Mouse (Mus musculus) ES-Bruce4 (cell line): Measurements from ENCODE around the gene Gpc1.

Experiments
- CTCF ChIP-seq: IDR thresholded peaks from one replicate; pipeline ENCODE4 v1.8.1; 2011; ENCODE audit warnings: low read depth, low read length
- POLR2A ChIP-seq: IDR thresholded peaks from one replicate; pipeline ENCODE4 v1.8.1; 2011; ENCODE audit warnings: low read length; ENCODE audit not compliant: insufficient read depth

DNA sequence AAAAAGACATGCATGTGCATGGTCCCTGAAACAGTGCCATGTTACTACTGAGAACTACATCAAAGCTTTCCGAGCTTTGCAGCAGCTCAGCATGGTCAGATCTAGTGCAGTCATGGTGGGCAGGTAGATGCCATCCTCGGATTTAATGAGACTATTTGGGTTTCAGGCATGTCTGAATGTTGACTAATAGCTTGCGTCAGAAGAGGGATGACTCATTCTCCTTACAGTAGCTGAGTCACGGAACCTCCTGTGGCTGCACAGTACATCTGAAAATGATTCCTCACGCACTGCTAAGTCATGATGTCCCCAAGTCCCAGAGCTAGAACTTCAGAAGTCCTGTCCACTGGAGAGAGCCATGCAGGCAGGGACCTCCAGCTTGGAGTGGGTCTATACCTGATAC, 31.8 kb upstream of the Gpc1 start:
- TF ChIP-seq POLR2A, result no peak
- TF ChIP-seq CTCF, result no peak
